ENCODE assay signal across 21 mouse cellular contexts in the genomic region with DNA sequence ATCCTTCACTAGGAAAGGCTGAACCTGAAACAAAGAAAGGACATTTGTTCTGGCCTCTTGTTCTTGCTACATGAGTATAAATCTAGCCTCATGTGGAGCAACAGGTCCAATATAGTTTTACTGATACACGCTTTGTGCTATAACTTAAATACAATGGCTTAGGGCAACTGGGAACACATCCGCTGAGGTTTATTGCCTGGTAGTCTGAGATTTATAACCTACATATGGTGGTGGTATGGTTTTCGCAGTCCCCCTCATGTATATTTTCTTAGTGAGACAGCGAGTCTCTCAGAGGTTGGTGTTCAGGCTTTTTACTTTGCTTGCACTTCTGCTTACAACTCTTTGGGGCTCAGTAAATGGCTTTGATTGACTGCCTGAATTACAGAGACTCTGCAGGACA.
A peak's percentile ranks its signal among the peaks of the same experiment; 100 is the strongest.
DNase-seq lines count a peak whose midpoint lies in the region; ATAC-seq and TF ChIP-seq lines count a peak whose summit lies in the region.
"Had no signal": no experiment of that assay in that cellular context is flagged by ENCODE, and none has a peak within 500 bp of the region (broad histone marks: within the 10 kb centered on the region; RNA-seq: fewer than 3 reads in every experiment).

No protein-coding gene starts in this region.

- H3K4me2 ChIP-seq in intestine, embryonic 14.5 days (ENCODE audit: low read length): no peak overlapping the region
- no peak overlapping the region for H3K4me2 ChIP-seq in intestine, postnatal 0 days (replicated peaks; ENCODE audit: low read depth)
- no peak overlapping the region for H3K4me2 ChIP-seq in limb, embryonic 11.5 days (ENCODE audit: low read depth, severe bottlenecking)
- no peak overlapping the region for H3K4me2 ChIP-seq in limb, embryonic 14.5 days (replicated peaks; ENCODE audit: low read depth, low read length, severe bottlenecking)
- H3K4me2 ChIP-seq: heart, embryonic 11.5 days; heart, embryonic 15.5 days; hindbrain, embryonic 14.5 days had no signal

- 57% methylated on average over 4 of the region's 4 CpGs for WGBS in intestine, embryonic 14.5 days
- 74% methylated on average over 4 of the region's 4 CpGs for WGBS in intestine, postnatal 0 days
- 34% methylated on average over 4 of the region's 4 CpGs for WGBS in limb, embryonic 11.5 days
- WGBS in limb, embryonic 14.5 days: 15% methylated on average over 4 of the region's 4 CpGs
- 91% methylated on average over 4 of the region's 4 CpGs for WGBS in heart, adult 2 months

- TF ChIP-seq EP300 in heart, adult 2 months (IDR thresholded peaks at IDR 0.05; ENCODE audit: insufficient read depth, low read depth, low read length): no peak

- no peaks in the 10 kb centered on the region for H3K9me3 ChIP-seq in intestine, embryonic 14.5 days (ENCODE audit: control insufficient read depth, low read length)
- no peaks in the 10 kb centered on the region for H3K9me3 ChIP-seq in intestine, postnatal 0 days (ENCODE audit: control insufficient read depth)
- no peaks in the 10 kb centered on the region for H3K9me3 ChIP-seq in limb, embryonic 11.5 days (ENCODE audit: control insufficient read depth, low read length)
- no peaks in the 10 kb centered on the region for H3K9me3 ChIP-seq in limb, embryonic 14.5 days (ENCODE audit: control insufficient read depth, low read length)
- H3K9me3 ChIP-seq: heart, embryonic 15.5 days had no signal

- TF ChIP-seq CTCF in intestine, postnatal 0 days (IDR thresholded peaks at IDR 0.05; ENCODE audit: low read depth): no peak
- no peak for TF ChIP-seq CTCF in heart, adult 2 months (IDR thresholded peaks at IDR 0.05)

- DNase-seq in intestine, embryonic 14.5 days (ENCODE audit: low spot score): peak; percentile 34
- DNase-seq in limb, embryonic 11.5 days (ENCODE audit: low spot score): no peak
- DNase-seq in limb, embryonic 14.5 days (ENCODE audit: low spot score): peak; percentile 38
- DNase-seq in heart, postnatal 14 days: no peak
- no peak for DNase-seq in left cerebral cortex, postnatal 25 days (ENCODE audit: low spot score in 2 of 2)
- no peak for DNase-seq in heart, adult 2 months
- DNase-seq: adrenal gland, adult 8-10 months; adrenal gland, postnatal 25 days; cerebellum, adult 18-20 months; cerebellum, adult 9-10 months; cerebellum, postnatal 14 days; forebrain, postnatal 0 days; gastrocnemius, postnatal 25 days; heart, postnatal 10 days; heart, postnatal 4 days had no signal

- intact Hi-C loops in heart, postnatal 14 days (cut with DNase I): no loop called here
- intact Hi-C loops in left cerebral cortex, postnatal 25 days (cut with DNase I): no loop called here
- intact Hi-C loops in heart, adult 2 months (cut with DNase I): no loop called here

- no peak overlapping the region for H3K4me3 ChIP-seq in intestine, embryonic 14.5 days (ENCODE audit: low read depth, low read length)
- H3K4me3 ChIP-seq in intestine, postnatal 0 days (ENCODE audit: low read depth, low read length): no peak overlapping the region
- no peak overlapping the region for H3K4me3 ChIP-seq in limb, embryonic 11.5 days (ENCODE audit: low read depth, low read length)
- no peak overlapping the region for H3K4me3 ChIP-seq in limb, embryonic 14.5 days (replicated peaks; ENCODE audit: low read length)
- no peak overlapping the region for H3K4me3 ChIP-seq in heart, adult 2 months
- H3K4me3 ChIP-seq: heart, embryonic 15.5 days had no signal

- no peaks in the 10 kb centered on the region for H3K4me1 ChIP-seq in intestine, embryonic 14.5 days (replicated peaks; ENCODE audit: control insufficient read depth, insufficient read depth, low read length)
- H3K4me1 ChIP-seq in intestine, postnatal 0 days (replicated peaks; ENCODE audit: control insufficient read depth, insufficient read depth, low read length): no peaks in the 10 kb centered on the region
- H3K4me1 ChIP-seq in limb, embryonic 11.5 days (ENCODE audit: control insufficient read depth, insufficient read depth, low read length): no peaks in the 10 kb centered on the region
- H3K4me1 ChIP-seq in limb, embryonic 14.5 days (ENCODE audit: control insufficient read depth, insufficient read depth, low read length): peaks cover 15% of the 10 kb centered on the region
- no peaks in the 10 kb centered on the region for H3K4me1 ChIP-seq in heart, adult 2 months (ENCODE audit: control insufficient read depth, insufficient read depth, low read length)

- no peak for TF ChIP-seq POLR2A in limb, embryonic 14.5 days (IDR thresholded peaks at IDR 0.05; ENCODE audit: borderline replicate concordance, extremely low read depth, insufficient read depth, insufficient read length)
- TF ChIP-seq POLR2A in heart, adult 2 months (IDR thresholded peaks at IDR 0.05; ENCODE audit: insufficient read depth, low read depth, low read length): no peak

- no peak overlapping the region for H3K9ac ChIP-seq in intestine, embryonic 14.5 days (ENCODE audit: low read length)
- H3K9ac ChIP-seq in intestine, postnatal 0 days (ENCODE audit: low read depth, low read length): no peak overlapping the region
- H3K9ac ChIP-seq in limb, embryonic 11.5 days (ENCODE audit: low read length): no peak overlapping the region
- no peak overlapping the region for H3K9ac ChIP-seq in limb, embryonic 14.5 days (ENCODE audit: low read depth, low read length, severe bottlenecking)
- H3K9ac ChIP-seq in heart, adult 2 months (ENCODE audit: low read depth, low read length): no peak overlapping the region
- H3K9ac ChIP-seq: forebrain, postnatal 0 days; heart, embryonic 15.5 days; hindbrain, embryonic 14.5 days had no signal

- H3K36me3 ChIP-seq in intestine, embryonic 14.5 days (ENCODE audit: control insufficient read depth, insufficient read depth, low read length): no peaks in the 10 kb centered on the region
- H3K36me3 ChIP-seq in intestine, postnatal 0 days (ENCODE audit: control insufficient read depth, insufficient read depth): no peaks in the 10 kb centered on the region
- no peaks in the 10 kb centered on the region for H3K36me3 ChIP-seq in limb, embryonic 11.5 days (ENCODE audit: control insufficient read depth, insufficient read depth, low read length)
- no peaks in the 10 kb centered on the region for H3K36me3 ChIP-seq in limb, embryonic 14.5 days (ENCODE audit: control insufficient read depth, insufficient read depth, low read length)
- no peaks in the 10 kb centered on the region for H3K36me3 ChIP-seq in heart, adult 2 months (ENCODE audit: control insufficient read depth, insufficient read depth, low read length)
- H3K36me3 ChIP-seq: heart, embryonic 15.5 days had no signal

- H3K27ac ChIP-seq in intestine, embryonic 14.5 days (ENCODE audit: low read depth): no peak overlapping the region
- H3K27ac ChIP-seq in intestine, postnatal 0 days (ENCODE audit: low read depth, low read length): no peak overlapping the region
- H3K27ac ChIP-seq in limb, embryonic 11.5 days (replicated peaks; ENCODE audit: low read depth, low read length): no peak overlapping the region
- H3K27ac ChIP-seq in limb, embryonic 14.5 days (replicated peaks; ENCODE audit: low read depth, low read length): no peak overlapping the region
- no peak overlapping the region for H3K27ac ChIP-seq in heart, adult 2 months
- H3K27ac ChIP-seq: heart, embryonic 15.5 days; hindbrain, embryonic 14.5 days had no signal

- H3K27me3 ChIP-seq in intestine, embryonic 14.5 days (replicated peaks; ENCODE audit: control insufficient read depth, insufficient read depth, low read length): no peaks in the 10 kb centered on the region
- H3K27me3 ChIP-seq in intestine, postnatal 0 days (replicated peaks; ENCODE audit: control insufficient read depth, insufficient read depth, low read length): no peaks in the 10 kb centered on the region
- H3K27me3 ChIP-seq in limb, embryonic 11.5 days (ENCODE audit: control insufficient read depth, insufficient read depth, low read length): no peaks in the 10 kb centered on the region
- H3K27me3 ChIP-seq in limb, embryonic 14.5 days (ENCODE audit: control insufficient read depth, insufficient read depth, low read length): 0 out of 2 replicates have a peak, but pooled peaks cover 3% of the 10 kb centered on the region
- H3K27me3 ChIP-seq in heart, adult 2 months (ENCODE audit: control insufficient read depth, insufficient read depth, low read length): no peaks in the 10 kb centered on the region
- H3K27me3 ChIP-seq: heart, embryonic 15.5 days had no signal

- no peak for ATAC-seq in intestine, embryonic 14.5 days (replicated peaks; ENCODE audit: low FRiP score, low TSS enrichment, low read depth)
- ATAC-seq in intestine, postnatal 0 days: no peak
- ATAC-seq in limb, embryonic 11.5 days (ENCODE audit: insufficient number of reproducible peaks, low FRiP score, low TSS enrichment, low read depth): peak; percentile 69
- ATAC-seq in limb, embryonic 14.5 days (ENCODE audit: low FRiP score, low read depth): no peak
- ATAC-seq: activated CD4-positive, CD25-positive, alpha-beta regulatory T cell, adult 4 months; forebrain, embryonic 14.5 days; forebrain, postnatal 0 days had no signal

- H3K79me2 ChIP-seq in heart, adult 2 months (replicated peaks; ENCODE audit: control insufficient read depth, insufficient read depth, low read length): no peaks in the 10 kb centered on the region

Comparison
In these comparisons a context has a peak if more than half of its experiments do, and no peak if none do; other contexts are left out.
1. DNase-seq: peak in intestine, embryonic 14.5 days (single experiment) and limb, embryonic 14.5 days (single experiment); none in limb, embryonic 11.5 days (single experiment), heart, postnatal 14 days (0 of 2), left cerebral cortex, postnatal 25 days (0 of 2) and heart, adult 2 months (0 of 2).